In the genomic region with DNA sequence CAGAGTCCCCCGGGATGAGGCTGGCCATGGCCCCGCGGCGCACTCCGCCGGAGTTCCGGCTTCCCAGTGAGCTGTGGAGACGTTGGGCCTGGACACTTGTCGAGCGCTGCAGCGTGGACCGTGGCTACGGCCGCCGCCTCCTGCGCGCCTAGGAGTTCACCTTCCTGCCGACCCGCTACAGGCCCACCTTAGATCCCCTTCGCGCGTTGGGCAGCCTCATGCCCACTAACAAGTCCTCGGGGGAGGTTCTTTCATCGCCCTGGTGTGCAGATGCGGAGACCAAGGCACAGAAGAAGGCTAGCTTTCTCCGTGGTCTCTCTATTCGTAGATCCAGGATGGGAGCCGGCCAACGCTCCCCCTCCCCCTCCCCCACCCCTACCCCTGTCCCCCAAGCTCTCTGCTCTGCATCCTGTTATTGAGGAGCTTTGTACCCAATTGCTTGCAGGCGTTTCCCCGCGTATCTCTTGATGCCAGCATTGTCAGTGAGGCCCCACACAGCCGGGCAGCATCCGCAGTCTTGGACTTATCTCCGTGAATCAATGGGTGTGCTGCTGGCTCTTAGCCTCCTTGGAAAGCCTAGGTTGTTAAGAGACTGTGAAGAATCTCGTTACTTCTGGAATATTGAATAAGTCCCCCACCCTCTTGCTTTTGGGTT, we compare ENCODE assay signal across 8 mouse cellular contexts. TPM values are rescaled to one million over a fixed set of nuclear protein-coding genes. Genes with fewer than 3 reads are reported as not detected.
DNase-seq lines count a peak whose midpoint lies in the region; ATAC-seq and TF ChIP-seq lines count a peak whose summit lies in the region.

No protein-coding gene starts in this region.

- peaks cover 9% of the 10 kb centered on the region for H3K36me3 ChIP-seq in hindbrain, embryonic 14.5 days (replicated peaks; ENCODE audit: control insufficient read depth, insufficient read depth)

- 0% methylated on average over 36 of the region's 36 CpGs for WGBS in hindbrain, embryonic 14.5 days

- intact Hi-C loops in left cerebral cortex, postnatal 4 days (cut with DNase I) = no loop called here

- H3K4me3 ChIP-seq in layer of hippocampus, adult 2 months = peak overlapping the region; percentile 92
- peak overlapping the region; percentile 65 for H3K4me3 ChIP-seq in hindbrain, embryonic 14.5 days (replicated peaks; ENCODE audit: low read length)

- no peaks in the 10 kb centered on the region for H3K9me3 ChIP-seq in hindbrain, embryonic 14.5 days (ENCODE audit: control insufficient read depth, low read length)

- no peak for DNase-seq in layer of hippocampus, adult 2 months (ENCODE audit: low spot score in 2 of 2)
- DNase-seq in layer of hippocampus, adult 9-10 months (ENCODE audit: low spot score) = no peak
- peak; percentile 80 for DNase-seq in c-Kit-positive CD71-positive TER-119-negative erythroid progenitor cells, embryonic 14.5 days (ENCODE audit: low read depth)
- no peak for DNase-seq in hindbrain, embryonic 14.5 days (ENCODE audit: low spot score)
- DNase-seq in thymus, postnatal 36 days = peak; percentile 47 to 67
- DNase-seq in left cerebral cortex, postnatal 4 days = no peak
- no peak for DNase-seq in left cerebral cortex, adult 8-10 months (ENCODE audit: low spot score in 2 of 2)

- peak overlapping the region; percentile 80 for H3K4me2 ChIP-seq in hindbrain, embryonic 14.5 days (replicated peaks)

- peak overlapping the region; percentile 81 for H3K9ac ChIP-seq in hindbrain, embryonic 14.5 days

- ATAC-seq in hindbrain, embryonic 14.5 days (ENCODE audit: low FRiP score) = no peak
- peak; percentile 71 for ATAC-seq in megakaryocyte-erythroid progenitor cell, adult 5-6 weeks (replicated peaks; ENCODE audit: low FRiP score, low TSS enrichment, poor library complexity, severe bottlenecking)

- H3K4me1 ChIP-seq in hindbrain, embryonic 14.5 days (replicated peaks; ENCODE audit: control insufficient read depth, insufficient read depth, low read length) = peaks cover 54% of the 10 kb centered on the region

- no peak for TF ChIP-seq CTCF in layer of hippocampus, adult 2 months (conservative IDR thresholded peaks at IDR 0.05)

- peaks cover 9% of the 10 kb centered on the region for H3K27me3 ChIP-seq in hindbrain, embryonic 14.5 days (ENCODE audit: control insufficient read depth, insufficient read depth, low read length)

- peak overlapping the region; percentile 99 for H3K27ac ChIP-seq in layer of hippocampus, adult 2 months
- H3K27ac ChIP-seq in hindbrain, embryonic 14.5 days = peak overlapping the region; percentile 91

RNA-seq across cellular contexts. Expression of gene Pank4, which starts 0.8 kb away (rescaled TPM):
- 10 to 100 TPM; 41.8 to 43.0 TPM for total RNA-seq in layer of hippocampus, adult 2 months (2021)
- polyA plus RNA-seq in hindbrain, embryonic 14.5 days (2014; fragmentation: Nextera tagmentation; extraction: Ambion mirVana) = 34.1 and 34.4 TPM in 2 replicates
- 71.5 and 97.3 TPM in 2 replicates for total RNA-seq in megakaryocyte-erythroid progenitor cell, adult 5-6 weeks (2014; fragmentation: Nextera tagmentation)
- 34.6 and 35.9 TPM in 2 replicates for total RNA-seq in megakaryocyte-erythroid progenitor cell, adult 5-6 weeks (2017)
- 10 to 100 TPM; 34.5 to 39.8 TPM for total RNA-seq in left cerebral cortex, postnatal 4 days (2021)
- 10 to 100 TPM; 35.5 to 44.7 (median 38.6) TPM for total RNA-seq in left cerebral cortex, adult 8-10 months (2022)

RNA-seq across cellular contexts. Expression of gene Hes5, which starts 4.0 kb away (rescaled TPM):
- total RNA-seq in layer of hippocampus, adult 2 months (2021) = 10 to 100 TPM; 24.7 to 30.7 TPM
- polyA plus RNA-seq in hindbrain, embryonic 14.5 days (2014; fragmentation: Nextera tagmentation; extraction: Ambion mirVana) = 70.0 and 102 TPM in 2 replicates
- not detected in 2 replicates for total RNA-seq in megakaryocyte-erythroid progenitor cell, adult 5-6 weeks (2014; fragmentation: Nextera tagmentation)
- total RNA-seq in megakaryocyte-erythroid progenitor cell, adult 5-6 weeks (2017) = not detected in 2 replicates
- total RNA-seq in left cerebral cortex, postnatal 4 days (2021) = 10 to 100 TPM; 56.8 to 74.5 TPM
- total RNA-seq in left cerebral cortex, adult 8-10 months (2022) = 10 to 100 TPM; 31.5 to 42.6 (median 41.9) TPM

RNA-seq across cellular contexts. Expression of gene Tnfrsf14, which starts 36.3 kb away (rescaled TPM):
- 1 to 10 TPM in 1 of 2 experiments, under 1 TPM in 1; 0.84 to 1.3 TPM for total RNA-seq in layer of hippocampus, adult 2 months (2021)
- 0.40 TPM in 1 of 2 replicates, not detected in the other for polyA plus RNA-seq in hindbrain, embryonic 14.5 days (2014; fragmentation: Nextera tagmentation; extraction: Ambion mirVana)
- total RNA-seq in megakaryocyte-erythroid progenitor cell, adult 5-6 weeks (2014; fragmentation: Nextera tagmentation) = 133 and 270 TPM in 2 replicates
- total RNA-seq in megakaryocyte-erythroid progenitor cell, adult 5-6 weeks (2017) = 78.8 and 149 TPM in 2 replicates
- 1 to 10 TPM in 1 of 2 experiments, under 1 TPM in 1; 0.58 to 1.1 TPM for total RNA-seq in left cerebral cortex, postnatal 4 days (2021)
- 1 to 10 TPM; 1.5 to 3.0 (median 2.8) TPM for total RNA-seq in left cerebral cortex, adult 8-10 months (2022)

Comparison
In these comparisons a context has a peak if more than half of its experiments do, and no peak if none do; other contexts are left out.
1. DNase-seq: peak in c-Kit-positive CD71-positive TER-119-negative erythroid progenitor cells, embryonic 14.5 days (single experiment) and thymus, postnatal 36 days (2 of 2); none in layer of hippocampus, adult 2 months (0 of 2), layer of hippocampus, adult 9-10 months (single experiment), hindbrain, embryonic 14.5 days (single experiment), left cerebral cortex, postnatal 4 days (single experiment) and left cerebral cortex, adult 8-10 months (0 of 2).
2. RNA of gene Hes5, which starts 4.0 kb away (total RNA-seq): 56.8 to 74.5 TPM in left cerebral cortex, postnatal 4 days, 31.5 to 42.6 TPM in left cerebral cortex, adult 8-10 months and 24.7 to 30.7 TPM in layer of hippocampus, adult 2 months; not detected in megakaryocyte-erythroid progenitor cell, adult 5-6 weeks; every median in the first group is over 10 times any median in the second.
3. RNA of gene Tnfrsf14, which starts 36.3 kb away (total RNA-seq): 78.8 to 270 TPM in megakaryocyte-erythroid progenitor cell, adult 5-6 weeks; 1.5 to 3.0 TPM in left cerebral cortex, adult 8-10 months, 0.84 to 1.3 TPM in layer of hippocampus, adult 2 months and 0.58 to 1.1 TPM in left cerebral cortex, postnatal 4 days; every median in the first group is over 10 times any median in the second.